Mouse (Mus musculus): Measurements from ENCODE around the gene Stac.

GRCm38 (mm10) chr9:111534744-111535423 lies 155.3 kb downstream of the Stac start:
- no peak for TF ChIP-seq CTCF (IDR thresholded peaks at IDR 0.05; ENCODE audit: control insufficient read depth, insufficient read depth, low read length)
- no peak for TF ChIP-seq POLR2A (IDR thresholded peaks at IDR 0.05; ENCODE audit: borderline replicate concordance, control insufficient read depth, low read depth, low read length)
